Mouse (Mus musculus) heart, embryonic 14.5 days (tissue): Measurements from ENCODE around the gene Atp5mpl. TPM values are rescaled to one million over a fixed set of nuclear protein-coding genes. Genes with fewer than 3 reads are reported as not detected.

Source experiments
- ATAC-seq: fragments of 200-750 bp; cut with Nextera tagmentation; 2 replicates; pipeline ENCODE4 v1.8.0; 2017; ENCODE audit warnings: low read depth, moderate TSS enrichment; ENCODE audit not compliant: insufficient number of reproducible peaks, insufficient read depth, low FRiP score
- H3K27ac ChIP-seq, 2 experiments: fragments of 200-500 bp in 1 of 2; fragments of 300-500 bp in 1 of 2; sonication (generic) in 1 of 2; replicated peaks in 1 of 2; 2 replicates each; pipeline ENCODE4 v1.5.1; 2012 to 2014; ENCODE audit warnings: low read depth in 2 of 2, low read length in 2 of 2, control low read depth in 1 of 2, mild to moderate bottlenecking in 1 of 2, mixed read lengths in 1 of 2; ENCODE audit not compliant: control insufficient read depth in 1 of 2, insufficient read depth in 1 of 2
- H3K27me3 ChIP-seq: fragments of 300-500 bp; sonication (generic); 2 replicates; pipeline ENCODE4 v1.6.1; 2014; ENCODE audit warnings: mild to moderate bottlenecking, low read length, control low read depth; ENCODE audit not compliant: control insufficient read depth, insufficient read depth
- H3K36me3 ChIP-seq: fragments of 300-500 bp; sonication (generic); 2 replicates; pipeline ENCODE4 v1.6.1; 2014; ENCODE audit warnings: mild to moderate bottlenecking, control low read depth, low read length, mixed read lengths; ENCODE audit not compliant: control insufficient read depth, insufficient read depth
- H3K4me1 ChIP-seq, 2 experiments: fragments of 200-500 bp in 1 of 2; fragments of 300-500 bp in 1 of 2; sonication (generic) in 1 of 2; 2 replicates each; pipeline ENCODE4 v1.6.1; 2012 to 2014; ENCODE audit warnings: low read length in 2 of 2, control low read depth in 1 of 2, mixed read lengths in 1 of 2; ENCODE audit not compliant: control insufficient read depth in 2 of 2, insufficient read depth in 2 of 2
- H3K4me2 ChIP-seq: fragments of 300-500 bp; sonication (generic); 2 replicates; pipeline ENCODE4 v1.6.1; 2014; ENCODE audit warnings: mild to moderate bottlenecking, low read length
- H3K4me3 ChIP-seq, 2 experiments: fragments of 200-500 bp in 1 of 2; fragments of 300-500 bp in 1 of 2; sonication (generic) in 1 of 2; 2 replicates each; pipeline ENCODE4 v1.5.1; 2012 to 2014; ENCODE audit warnings: low read length in 2 of 2, mild to moderate bottlenecking in 2 of 2, control low read depth in 1 of 2, low read depth in 1 of 2, moderate library complexity in 1 of 2; ENCODE audit not compliant: control insufficient read depth in 1 of 2, insufficient read depth in 1 of 2
- H3K9ac ChIP-seq: fragments of 300-500 bp; sonication (generic); 2 replicates; pipeline ENCODE4 v1.6.1; 2014; ENCODE audit warnings: mild to moderate bottlenecking, low read length
- H3K9me3 ChIP-seq: fragments of 300-500 bp; sonication (generic); 2 replicates; pipeline ENCODE4 v1.6.1; 2016; ENCODE audit warnings: low read length, control low read depth; ENCODE audit not compliant: control insufficient read depth
- WGBS: fragments of 180-500 bp; shearing (Covaris S2); extraction: QIAGEN DNeasy Blood & Tissue Kit; methylation state at CpG from one replicate; pipeline ENCODE4 v1.1.7; 2014; 5-methylcytosine and 5-hydroxymethylcytosine counted together
- polyA plus RNA-seq: library from polyadenylated mRNA; unstranded; fragments of >200 nt; fragmentation: Nextera tagmentation; extraction: Ambion mirVana; gene quantifications from 2 replicates; pipeline ENCODE4 v1.2.1, GENCODE M21; 2014

Gene Atp5mpl
- polyA plus RNA-seq, 1 experiment from 2014 or later = 2,053 TPM

GRCm38 (mm10) chr12:111938623-111939177 lies 28.1 kb downstream of the Atp5mpl start:
- H3K9me3 ChIP-seq = no peaks in the 10 kb centered on the region
- no peaks in the 10 kb centered on the region for H3K36me3 ChIP-seq
- ATAC-seq = no peak; the same call in 1 of the 2 replicates
- no peak overlapping the region for H3K4me2 ChIP-seq
- peak overlapping the region in 1 of 2 experiments; percentile 50; a peak in 2 of 4 replicates for H3K27ac ChIP-seq
- H3K27me3 ChIP-seq = no peaks in the 10 kb centered on the region
- no peak overlapping the region for H3K9ac ChIP-seq
- no peak overlapping the region for H3K4me3 ChIP-seq
- WGBS = 0% methylated on average over 1 of the region's 1 CpGs
- H3K4me1 ChIP-seq = peaks cover 34 to 35% of the 10 kb centered on the region in 2 experiments

GRCm38 (mm10) chr12:111936706-111937550 lies 29.8 kb downstream of the Atp5mpl start:
- H3K4me1 ChIP-seq = peaks cover 40 to 45% of the 10 kb centered on the region in 2 experiments
- no peaks in the 10 kb centered on the region for H3K36me3 ChIP-seq
- no peak for ATAC-seq
- H3K9ac ChIP-seq = peak overlapping the region; percentile 38
- 46% methylated on average over 24 of the region's 24 CpGs for WGBS
- no peak overlapping the region for H3K4me2 ChIP-seq
- no peaks in the 10 kb centered on the region for H3K9me3 ChIP-seq
- H3K27ac ChIP-seq = peak overlapping the region in 1 of 2 experiments; percentile 21; a peak in 1 of 4 replicates
- no peaks in the 10 kb centered on the region for H3K27me3 ChIP-seq
- no peak overlapping the region for H3K4me3 ChIP-seq

DNA sequence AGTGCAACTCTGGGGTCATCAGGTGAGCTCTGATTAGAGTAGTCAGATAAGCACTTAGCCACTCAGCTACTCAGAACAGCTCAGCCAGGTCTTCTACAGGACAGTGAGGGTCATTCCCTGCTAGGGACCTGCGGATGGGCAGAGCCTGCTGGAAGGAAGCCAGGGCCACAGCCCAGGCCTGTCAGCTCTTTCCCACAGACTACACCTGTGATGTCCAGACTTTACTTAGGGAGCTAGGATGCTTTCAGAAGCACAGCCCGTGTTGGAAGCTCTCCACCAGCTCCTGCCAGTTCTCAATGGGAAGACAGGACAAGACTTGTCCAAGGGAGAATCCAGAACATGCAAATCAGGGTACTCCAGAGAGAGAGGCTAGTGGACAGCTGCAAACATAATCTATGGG lies 32.8 kb downstream of the Atp5mpl start:
- H3K4me1 ChIP-seq = peaks cover 41 to 44% of the 10 kb centered on the region in 2 experiments
- no peaks in the 10 kb centered on the region for H3K27me3 ChIP-seq
- no peak overlapping the region for H3K4me2 ChIP-seq
- 57% methylated on average over 2 of the region's 2 CpGs for WGBS
- no peak overlapping the region for H3K27ac ChIP-seq
- no peaks in the 10 kb centered on the region for H3K36me3 ChIP-seq
- H3K4me3 ChIP-seq = no peak overlapping the region
- no peak for ATAC-seq
- no peaks in the 10 kb centered on the region for H3K9me3 ChIP-seq
- H3K9ac ChIP-seq = no peak overlapping the region

GRCm38 (mm10) chr12:111933032-111933704 lies 33.6 kb downstream of the Atp5mpl start:
- H3K36me3 ChIP-seq = no peaks in the 10 kb centered on the region
- H3K4me3 ChIP-seq = no peak overlapping the region
- H3K4me1 ChIP-seq = peaks cover 35% of the 10 kb centered on the region in 2 experiments
- H3K4me2 ChIP-seq = no peak overlapping the region
- no peak overlapping the region for H3K9ac ChIP-seq
- 59% methylated on average over 11 of the region's 11 CpGs for WGBS
- peak; percentile 37 for ATAC-seq
- no peaks in the 10 kb centered on the region for H3K27me3 ChIP-seq
- no peaks in the 10 kb centered on the region for H3K9me3 ChIP-seq
- H3K27ac ChIP-seq = peak overlapping the region; percentile 19 to 49; a peak in 3 of 4 replicates

DNA sequence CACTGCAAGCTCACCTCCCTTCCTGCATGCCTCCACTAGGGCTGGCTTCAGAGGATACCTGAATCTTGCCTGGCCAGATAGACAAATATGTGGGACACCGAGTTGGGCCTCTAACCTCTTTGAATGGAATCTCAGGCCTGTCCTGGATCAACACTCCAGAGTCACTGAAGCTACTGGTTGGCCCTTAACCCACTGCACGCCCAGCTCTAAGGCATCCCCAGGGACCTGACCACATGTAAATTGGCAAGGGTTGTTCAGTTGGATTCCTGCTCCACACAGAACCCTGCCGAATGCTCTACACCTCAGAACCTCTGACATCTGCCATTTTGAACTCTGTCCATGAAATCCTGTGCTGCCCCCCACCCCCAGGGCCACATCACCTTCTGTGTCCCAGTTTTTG lies 34.3 kb downstream of the Atp5mpl start:
- no peak for ATAC-seq
- peaks cover 35 to 36% of the 10 kb centered on the region in 2 experiments for H3K4me1 ChIP-seq

GRCm38 (mm10) chr12:111931411-111932025 lies 35.3 kb downstream of the Atp5mpl start:
- H3K4me1 ChIP-seq = peaks cover 34 to 35% of the 10 kb centered on the region in 2 experiments
- ATAC-seq = no peak
- H3K36me3 ChIP-seq = no peaks in the 10 kb centered on the region
- no peak overlapping the region for H3K4me3 ChIP-seq
- H3K4me2 ChIP-seq = no peak overlapping the region
- no peaks in the 10 kb centered on the region for H3K9me3 ChIP-seq
- H3K27ac ChIP-seq = no peak overlapping the region
- WGBS = 75% methylated on average over 9 of the region's 9 CpGs
- no peaks in the 10 kb centered on the region for H3K27me3 ChIP-seq
- H3K9ac ChIP-seq = no peak overlapping the region

More for the DNA sequence above, 34.3 kb downstream of the Atp5mpl start:
- H3K9me3 ChIP-seq = no peaks in the 10 kb centered on the region
- H3K36me3 ChIP-seq = no peaks in the 10 kb centered on the region
- H3K4me3 ChIP-seq = no peak overlapping the region
- no peak overlapping the region for H3K9ac ChIP-seq
- 55% methylated on average over 3 of the region's 3 CpGs for WGBS
- H3K27ac ChIP-seq = no peak overlapping the region; a peak in 1 of 4 replicates
- H3K27me3 ChIP-seq = no peaks in the 10 kb centered on the region
- H3K4me2 ChIP-seq = no peak overlapping the region

DNA sequence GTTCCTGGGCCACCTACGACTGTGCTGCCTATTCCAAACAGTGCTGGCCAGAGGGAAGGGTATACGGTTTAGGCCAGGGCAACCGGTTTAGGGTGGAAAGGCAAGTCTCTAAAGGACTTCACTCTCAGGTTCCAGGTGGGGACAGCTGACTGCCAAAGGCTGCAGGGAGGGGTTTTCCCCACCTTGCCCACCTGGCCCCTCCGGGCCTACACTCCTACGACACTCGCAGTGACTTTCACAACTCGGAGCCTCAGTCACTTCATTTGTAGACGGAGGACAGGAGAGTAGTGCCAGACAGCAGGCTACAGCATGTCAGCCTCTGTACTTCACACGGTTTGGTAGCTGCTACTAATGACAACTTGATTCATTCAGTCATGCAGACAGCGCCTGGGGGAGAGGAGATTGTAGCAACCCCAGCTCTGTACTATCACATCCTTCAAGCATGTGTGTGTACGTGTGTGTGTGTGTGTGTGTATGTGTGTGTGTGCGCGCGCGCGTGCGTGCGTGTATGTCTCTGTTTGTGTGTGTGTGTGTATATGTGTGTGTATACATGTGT lies 38.3 kb downstream of the Atp5mpl start:
- 83% methylated on average over 18 of the region's 18 CpGs for WGBS
- ATAC-seq = no peak
- Histone ChIP-seq H3K4me1 (peaks cover 27 to 28% of the 10 kb centered on the region in 2 experiments), H3K4me2 (no peak overlapping the region), H3K9me3 (no peaks in the 10 kb centered on the region), H3K4me3 (no peak overlapping the region), H3K27ac (no peak overlapping the region), H3K27me3 (no peaks in the 10 kb centered on the region), H3K36me3 (no peaks in the 10 kb centered on the region), H3K9ac (no peak overlapping the region)
